Mouse (Mus musculus) neural tube, embryonic 11.5 days (tissue): ENCODE results near the gene Rnh1. TPM values are rescaled to one million over a fixed set of nuclear protein-coding genes. Genes with fewer than 3 reads are reported as not detected.

Experiments used
- ATAC-seq: fragments of 200-750 bp; cut with Nextera tagmentation; 2 replicates; pipeline ENCODE4 v1.8.0; 2017; ENCODE audit warnings: moderate number of reproducible peaks, mild to moderate bottlenecking, moderate TSS enrichment, moderate library complexity; ENCODE audit not compliant: insufficient read depth, low FRiP score, low TSS enrichment
- DNase-seq: peaks from one replicate; pipeline ENCODE4 v3.0.0-alpha.2; 2015; ENCODE audit warnings: low spot score
- H3K27ac ChIP-seq: fragments of 300-500 bp; sonication (generic); 2 replicates; pipeline ENCODE4 v1.5.1; 2014; ENCODE audit warnings: low read depth, mild to moderate bottlenecking, low read length
- H3K27me3 ChIP-seq: fragments of 300-500 bp; sonication (generic); 2 replicates; pipeline ENCODE4 v1.6.1; 2014; ENCODE audit warnings: mild to moderate bottlenecking, low read length, mixed read lengths; ENCODE audit not compliant: control insufficient read depth, insufficient read depth
- H3K36me3 ChIP-seq: fragments of 300-500 bp; sonication (generic); 2 replicates; pipeline ENCODE4 v1.6.1; 2014; ENCODE audit warnings: mild to moderate bottlenecking, low read length, moderate library complexity, mixed read lengths; ENCODE audit not compliant: control insufficient read depth, insufficient read depth
- H3K4me1 ChIP-seq: fragments of 300-500 bp; sonication (generic); 2 replicates; pipeline ENCODE4 v1.6.1; 2014; ENCODE audit warnings: low read length, mixed read lengths; ENCODE audit not compliant: control insufficient read depth, insufficient read depth
- H3K4me2 ChIP-seq: fragments of 300-500 bp; sonication (generic); 2 replicates; pipeline ENCODE4 v1.6.1; 2014; ENCODE audit warnings: low read depth, mild to moderate bottlenecking, moderate library complexity
- H3K4me3 ChIP-seq: fragments of 300-500 bp; sonication (generic); 2 replicates; pipeline ENCODE4 v1.5.1; 2014; ENCODE audit warnings: low read depth, low read length
- H3K9ac ChIP-seq: fragments of 300-500 bp; sonication (generic); 2 replicates; pipeline ENCODE4 v1.6.1; 2014; ENCODE audit warnings: mild to moderate bottlenecking, low read length
- H3K9me3 ChIP-seq: fragments of 300-500 bp; sonication (generic); 2 replicates; pipeline ENCODE4 v1.6.1; 2016; ENCODE audit warnings: low read length; ENCODE audit not compliant: control insufficient read depth
- WGBS: fragments of 180-500 bp; shearing (Covaris S2); extraction: QIAGEN DNeasy Blood & Tissue Kit; methylation state at CpG from one replicate; pipeline ENCODE4 v1.1.7; 2014; 5-methylcytosine and 5-hydroxymethylcytosine counted together
- polyA plus RNA-seq: library from polyadenylated mRNA; unstranded; fragments of >200 nt; fragmentation: Nextera tagmentation; extraction: Ambion mirVana; gene quantifications from 2 replicates; pipeline ENCODE4 v1.2.1, GENCODE M21; 2014

The Rnh1 gene
- polyA plus RNA-seq, 1 experiment from 2014 or later: 69.7 TPM

DNA sequence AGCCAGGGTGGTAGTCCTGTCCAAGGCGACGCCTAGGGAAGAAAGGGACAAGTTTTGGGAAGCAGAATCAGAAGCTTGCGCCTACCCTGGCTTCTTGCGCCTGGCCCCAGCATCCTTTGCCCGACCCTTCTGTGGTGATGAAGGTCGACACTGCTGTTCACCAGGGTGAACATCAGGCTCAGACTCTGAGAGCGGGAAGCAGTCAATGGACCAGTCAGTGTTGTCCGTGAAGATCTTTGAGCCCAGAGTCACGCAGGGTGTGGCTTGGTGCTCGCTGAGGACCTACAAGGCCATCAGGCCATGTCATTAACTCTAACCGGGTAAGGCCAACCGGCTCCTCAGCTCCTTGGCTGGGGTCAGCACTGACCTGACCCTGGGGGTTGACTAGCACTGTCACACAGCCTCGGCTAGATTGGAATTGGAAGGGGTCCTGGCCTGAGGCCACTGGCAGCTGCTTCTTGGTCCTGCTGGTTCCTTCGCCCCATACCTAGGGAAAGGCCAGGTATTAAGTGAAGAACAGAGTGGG, 38.0 kb upstream of the Rnh1 start:
- ATAC-seq (no peak), DNase-seq (no peak)
- no peak overlapping the region for H3K9ac ChIP-seq
- H3K4me1 ChIP-seq: no peaks in the 10 kb centered on the region; the same call in 1 of the 2 replicates
- no peaks in the 10 kb centered on the region for H3K9me3 ChIP-seq
- H3K4me3 ChIP-seq: no peak overlapping the region
- H3K36me3 ChIP-seq: no peaks in the 10 kb centered on the region
- H3K4me2 ChIP-seq: no peak overlapping the region
- 0 out of 2 replicates have a peak overlapping the region, but pooled peaks have one; percentile 8 for H3K27ac ChIP-seq
- 88% methylated on average over 14 of the region's 14 CpGs for WGBS
- no peaks in the 10 kb centered on the region for H3K27me3 ChIP-seq

DNA sequence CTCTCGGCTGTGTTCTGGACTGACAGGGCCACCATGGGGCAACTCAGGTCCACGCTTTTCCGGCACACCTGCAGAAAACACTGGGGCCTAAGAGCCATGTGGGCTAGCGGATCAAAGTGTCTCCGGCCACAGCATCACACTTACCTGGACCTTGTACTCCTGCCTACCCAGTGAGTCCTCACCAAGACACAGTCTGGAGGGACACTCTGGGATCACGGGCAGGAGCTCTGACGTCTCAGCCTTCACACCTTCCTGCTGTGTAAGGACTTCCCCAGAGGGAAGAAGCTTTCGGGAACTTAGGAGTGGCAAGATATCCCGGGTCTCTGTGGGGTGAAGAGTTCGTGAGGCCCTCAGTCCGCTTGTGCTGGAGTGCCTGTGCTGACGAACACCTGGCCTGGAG, 37.5 kb upstream of the Rnh1 start:
- Histone ChIP-seq H3K9ac (no peak overlapping the region), H3K4me1 (no peaks in the 10 kb centered on the region; the same call in 1 of the 2 replicates), H3K27me3 (no peaks in the 10 kb centered on the region), H3K27ac (no peak overlapping the region), H3K9me3 (no peaks in the 10 kb centered on the region), H3K36me3 (no peaks in the 10 kb centered on the region), H3K4me3 (no peak overlapping the region), H3K4me2 (no peak overlapping the region)
- DNase-seq: no peak
- ATAC-seq: no peak
- 88% methylated on average over 12 of the region's 12 CpGs for WGBS

DNA sequence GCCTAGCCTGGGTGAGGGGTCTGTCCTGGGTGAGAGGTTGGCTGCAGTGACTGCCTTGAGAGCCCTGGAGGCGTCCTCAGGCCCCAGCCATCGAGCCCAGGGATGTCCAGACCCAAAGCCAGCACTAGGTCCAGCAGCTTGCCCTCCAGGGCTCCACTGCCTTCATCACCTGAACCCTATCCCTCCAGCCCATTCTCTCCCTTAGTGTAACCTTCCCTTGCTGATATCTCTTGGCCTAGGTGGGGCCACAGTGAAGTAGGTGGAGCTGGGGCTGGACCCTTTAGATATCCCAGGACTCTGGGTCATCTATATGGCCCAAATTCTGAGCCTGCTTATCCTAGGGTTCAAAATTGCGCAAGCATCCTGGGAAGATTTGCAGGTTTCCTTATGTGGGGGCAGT, 36.9 kb upstream of the Rnh1 start:
- Histone ChIP-seq H3K36me3 (no peaks in the 10 kb centered on the region), H3K4me2 (no peak overlapping the region), H3K4me1 (no peaks in the 10 kb centered on the region), H3K27me3 (no peaks in the 10 kb centered on the region), H3K9me3 (no peaks in the 10 kb centered on the region), H3K4me3 (no peak overlapping the region), H3K27ac (no peak overlapping the region), H3K9ac (no peak overlapping the region)
- DNase-seq (no peak), ATAC-seq (no peak)
- 64% methylated on average over 3 of the region's 3 CpGs for WGBS

DNA sequence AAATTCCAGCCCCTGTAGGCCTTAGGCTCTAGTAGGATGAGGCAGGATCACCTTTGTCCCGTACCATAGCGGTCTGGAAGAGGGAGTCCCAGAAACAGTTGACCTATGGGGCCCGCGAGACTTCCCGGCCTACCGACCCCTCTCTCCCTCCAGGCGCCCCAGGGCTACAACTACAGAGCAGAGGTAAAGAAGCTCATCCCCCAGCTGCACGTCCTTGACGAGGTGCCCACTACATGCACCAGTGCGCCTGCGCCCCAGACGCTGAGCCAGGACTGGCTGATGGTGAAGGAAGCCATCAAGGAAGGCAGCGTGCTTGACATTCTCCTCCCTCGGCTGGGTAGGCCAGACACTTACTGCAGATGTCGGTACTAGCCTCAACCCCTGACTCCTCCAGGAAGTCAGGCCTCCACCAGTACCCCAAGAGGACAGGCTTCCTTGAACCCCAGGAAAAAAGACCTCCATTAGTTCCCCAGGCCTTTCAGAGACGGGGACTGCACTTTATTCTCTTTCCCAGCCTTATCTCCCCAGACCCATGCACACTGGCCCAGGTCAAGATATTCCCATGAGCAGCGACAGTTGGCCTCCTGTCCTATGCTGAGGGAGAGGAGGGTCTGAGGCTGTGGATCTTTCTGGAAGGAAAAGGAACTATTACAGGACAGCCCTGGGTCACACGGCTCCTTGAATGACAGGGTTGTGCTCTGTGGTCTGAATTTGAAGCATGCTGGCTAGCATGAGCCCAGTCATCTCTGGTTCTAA, 33.7 kb upstream of the Rnh1 start:
- Histone ChIP-seq H3K27me3 (no peaks in the 10 kb centered on the region), H3K4me2 (no peak overlapping the region), H3K36me3 (no peaks in the 10 kb centered on the region), H3K4me3 (no peak overlapping the region), H3K27ac (no peak overlapping the region), H3K4me1 (no peaks in the 10 kb centered on the region), H3K9ac (no peak overlapping the region), H3K9me3 (no peaks in the 10 kb centered on the region)
- DNase-seq (no peak), ATAC-seq (no peak)
- 91% methylated on average over 18 of the region's 18 CpGs for WGBS

DNA sequence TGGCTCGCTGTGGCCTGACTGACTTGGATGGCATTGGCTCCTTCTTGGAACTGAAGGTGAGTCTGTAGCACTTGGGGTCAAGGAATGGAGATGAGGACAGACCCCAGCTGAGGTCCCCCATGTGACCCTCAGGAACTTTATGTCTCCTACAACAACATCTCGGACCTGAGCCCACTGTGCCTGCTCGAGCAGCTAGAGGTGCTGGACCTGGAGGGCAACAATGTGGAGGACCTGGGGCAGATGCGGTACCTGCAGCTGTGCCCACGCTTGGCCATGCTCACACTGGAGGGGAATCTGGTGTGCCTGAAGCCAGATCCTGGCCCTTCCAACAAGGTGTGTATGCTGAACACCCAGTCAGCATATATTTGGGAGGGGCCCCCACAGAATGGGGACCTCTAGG, 32.8 kb upstream of the Rnh1 start:
- Histone ChIP-seq H3K9me3 (no peaks in the 10 kb centered on the region), H3K4me3 (no peak overlapping the region), H3K9ac (no peak overlapping the region), H3K36me3 (no peaks in the 10 kb centered on the region), H3K4me1 (no peaks in the 10 kb centered on the region), H3K4me2 (no peak overlapping the region), H3K27ac (no peak overlapping the region), H3K27me3 (no peaks in the 10 kb centered on the region)
- WGBS: 83% methylated on average over 5 of the region's 5 CpGs
- DNase-seq (no peak), ATAC-seq (no peak)

DNA sequence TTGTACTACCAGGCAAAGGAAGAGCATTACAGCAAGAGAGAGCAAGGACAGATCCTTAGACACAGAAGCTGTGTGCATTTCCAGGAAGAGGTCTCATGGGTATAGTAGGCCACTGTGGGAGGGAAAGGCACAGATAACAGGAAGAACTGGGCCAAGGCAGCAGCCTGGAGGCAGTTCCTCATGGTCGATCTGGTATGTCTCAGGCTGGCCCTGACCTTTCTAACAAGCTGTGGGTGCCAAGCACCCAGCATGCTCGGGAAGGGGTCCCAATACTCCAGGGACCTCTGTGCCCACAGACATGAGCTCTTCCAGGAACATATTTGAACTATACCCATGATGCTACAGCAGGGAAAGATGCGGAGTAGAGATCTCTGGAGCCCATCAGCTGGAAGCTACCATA, 31.9 kb upstream of the Rnh1 start:
- H3K4me1 ChIP-seq: no peaks in the 10 kb centered on the region
- no peak overlapping the region for H3K27ac ChIP-seq
- 79% methylated on average over 3 of the region's 3 CpGs for WGBS
- DNase-seq: no peak
- ATAC-seq: no peak
- H3K4me2 ChIP-seq: no peak overlapping the region
- H3K4me3 ChIP-seq: no peak overlapping the region
- H3K36me3 ChIP-seq: no peaks in the 10 kb centered on the region
- no peaks in the 10 kb centered on the region for H3K9me3 ChIP-seq
- no peaks in the 10 kb centered on the region for H3K27me3 ChIP-seq
- no peak overlapping the region for H3K9ac ChIP-seq

DNA sequence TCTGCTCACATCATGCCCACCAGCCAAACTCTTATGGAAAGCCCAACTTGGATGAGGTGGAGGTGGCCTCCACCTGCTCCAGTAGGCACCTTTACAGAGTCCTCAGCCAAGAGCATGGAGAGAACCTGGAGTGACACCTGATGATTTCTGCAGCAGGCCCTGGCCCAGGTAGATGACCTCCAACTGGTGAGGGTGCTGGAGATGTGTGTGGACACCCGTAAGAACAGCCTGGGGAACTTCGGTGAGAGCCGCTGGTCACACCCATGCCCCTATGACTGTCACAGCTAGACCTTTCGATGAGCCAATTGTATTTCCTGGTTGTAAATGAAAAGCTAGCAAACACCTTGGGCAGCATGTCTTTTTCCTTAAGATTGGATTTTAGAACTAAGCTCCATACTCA, 25.5 kb upstream of the Rnh1 start:
- H3K27ac ChIP-seq: no peak overlapping the region
- ATAC-seq (no peak), DNase-seq (no peak)
- no peak overlapping the region for H3K4me3 ChIP-seq
- H3K4me2 ChIP-seq: no peak overlapping the region
- H3K27me3 ChIP-seq: no peaks in the 10 kb centered on the region
- peaks cover 5% of the 10 kb centered on the region for H3K4me1 ChIP-seq
- no peak overlapping the region for H3K9ac ChIP-seq
- 98% methylated on average over 4 of the region's 4 CpGs for WGBS
- no peaks in the 10 kb centered on the region for H3K9me3 ChIP-seq
- H3K36me3 ChIP-seq: no peaks in the 10 kb centered on the region

DNA sequence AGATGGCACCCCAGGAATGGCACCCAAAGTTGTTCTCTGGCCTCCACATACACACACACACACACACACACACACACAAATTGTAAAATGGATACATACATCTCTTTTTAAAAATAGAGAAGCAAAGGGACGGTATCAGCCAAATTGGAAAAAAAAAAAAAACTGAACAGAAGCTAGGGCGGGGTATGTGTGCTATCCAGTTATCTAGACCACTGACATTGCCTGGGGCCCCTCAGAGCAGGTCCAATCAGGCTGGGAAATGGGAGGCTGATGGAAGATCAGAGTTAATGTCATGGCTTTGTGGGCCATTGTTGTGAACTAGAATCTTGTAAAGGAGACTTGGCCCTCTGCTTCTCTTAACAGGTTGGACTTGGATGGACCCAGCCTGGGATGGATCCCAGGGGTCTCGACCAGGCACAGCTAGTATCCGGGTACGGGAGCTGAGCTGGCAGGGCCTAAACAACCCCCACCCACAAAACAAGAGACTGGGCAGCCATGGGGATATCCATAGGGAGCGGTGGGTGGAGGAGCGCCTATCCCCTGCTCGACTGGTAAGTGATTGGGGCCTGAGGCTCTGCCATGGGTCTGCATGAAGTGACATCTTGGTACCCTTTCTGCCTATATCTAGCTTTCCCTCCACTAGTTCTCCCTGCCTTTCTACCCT, 24.1 kb upstream of the Rnh1 start:
- DNase-seq (no peak), ATAC-seq (no peak)
- no peak overlapping the region for H3K9ac ChIP-seq
- no peaks in the 10 kb centered on the region for H3K9me3 ChIP-seq
- H3K4me3 ChIP-seq: no peak overlapping the region
- H3K27ac ChIP-seq: no peak overlapping the region
- 87% methylated on average over 8 of the region's 8 CpGs for WGBS
- H3K36me3 ChIP-seq: no peaks in the 10 kb centered on the region; the same call in 1 of the 2 replicates
- no peaks in the 10 kb centered on the region for H3K27me3 ChIP-seq
- no peak overlapping the region for H3K4me2 ChIP-seq
- H3K4me1 ChIP-seq: peaks cover 12% of the 10 kb centered on the region

DNA sequence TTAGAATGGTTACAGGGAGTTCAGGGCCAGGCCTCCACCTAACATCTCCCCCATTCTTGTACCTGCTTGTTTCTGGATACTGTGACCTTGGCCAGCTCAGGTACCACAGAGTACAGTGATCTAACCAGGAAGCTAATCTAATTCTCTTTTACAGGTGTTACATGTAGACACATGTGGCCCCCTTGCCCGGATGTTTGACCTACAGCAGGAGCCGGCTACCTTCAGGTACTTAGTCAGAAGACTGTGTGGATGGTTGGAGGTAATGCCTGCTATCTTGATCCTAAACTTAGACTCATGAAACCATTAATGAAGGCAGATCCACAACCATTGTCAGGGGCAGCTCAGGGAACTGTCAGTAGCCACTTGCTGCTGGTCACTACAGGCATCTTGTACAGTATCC, 23.1 kb upstream of the Rnh1 start:
- Histone ChIP-seq H3K36me3 (peaks cover 1% of the 10 kb centered on the region; the same call in 1 of the 2 replicates), H3K9me3 (no peaks in the 10 kb centered on the region), H3K27ac (no peak overlapping the region), H3K9ac (peak overlapping the region; percentile 57; the same call in 1 of the 2 replicates), H3K27me3 (no peaks in the 10 kb centered on the region), H3K4me1 (peaks cover 12% of the 10 kb centered on the region), H3K4me2 (no peak overlapping the region), H3K4me3 (no peak overlapping the region)
- no peak for ATAC-seq
- no peak for DNase-seq
- 98% methylated on average over 2 of the region's 2 CpGs for WGBS
